Mouse (Mus musculus): ENCODE measurements at regions not wholly inside any gene's neighbourhood (a gene's known extent, or its start where the extent isn't known, plus 50 kb on each side); places are given as distances from the start of the nearest gene placed in this dataset.

DNA sequence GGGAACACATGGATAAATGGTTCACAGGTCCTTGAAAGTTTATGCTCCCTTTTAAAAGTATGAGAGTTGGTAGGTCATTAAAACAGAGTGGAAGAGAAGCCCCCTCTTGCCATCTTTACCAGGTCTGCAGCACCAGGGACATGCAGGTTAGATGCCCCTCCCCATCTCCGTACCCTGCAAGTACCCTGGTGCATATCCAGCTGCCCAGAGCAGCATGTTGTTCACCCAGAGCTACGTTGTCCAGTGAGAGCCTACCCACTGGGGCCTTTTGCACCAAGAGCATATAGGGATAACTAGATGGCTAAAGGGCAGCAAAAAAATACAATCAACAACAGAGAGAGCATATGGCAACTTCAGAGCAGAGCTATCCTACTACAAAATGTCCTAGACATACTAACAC, 449.3 kb downstream of the Adam29 start:
- no peaks in the 10 kb centered on the region for H3K36me3 ChIP-seq (ENCODE audit: insufficient read depth, low read length)
- no peak overlapping the region for H3K4me3 ChIP-seq (ENCODE audit: low read depth, low read length)
- ATAC-seq (ENCODE audit: low FRiP score) (no peak), DNase-seq (ENCODE audit: low spot score) (no peak)
- no peaks in the 10 kb centered on the region for H3K9me3 ChIP-seq (ENCODE audit: low read length)
- no peaks in the 10 kb centered on the region for H3K4me1 ChIP-seq (ENCODE audit: insufficient read depth, low read length)
- WGBS = 80% methylated on average over 2 of the region's 2 CpGs
- no peaks in the 10 kb centered on the region for H3K27me3 ChIP-seq (ENCODE audit: insufficient read depth, low read length)
- no peak overlapping the region for H3K9ac ChIP-seq (replicated peaks; ENCODE audit: low read length, poor library complexity, severe bottlenecking)
- TF ChIP-seq CTCF (IDR thresholded peaks at IDR 0.05) = no peak
- no peak overlapping the region for H3K4me2 ChIP-seq (ENCODE audit: low read depth, low read length, poor library complexity, severe bottlenecking)
- no peak overlapping the region for H3K27ac ChIP-seq (ENCODE audit: low read depth, low read length)
